Mouse (Mus musculus) lung, adult 2 months (tissue): Measurements from ENCODE around the gene Vstm4.

ENCODE experiments used
- CTCF ChIP-seq: fragments of 200-500 bp; IDR thresholded peaks from 2 replicates; pipeline ENCODE4 v1.5.1; 2011; ENCODE audit warnings: mild to moderate bottlenecking, low read length, control low read depth; ENCODE audit not compliant: insufficient read depth
- POLR2A ChIP-seq: fragments of 200-500 bp; IDR thresholded peaks from 2 replicates; pipeline ENCODE4 v1.6.1; 2011; ENCODE audit warnings: low read depth, mild to moderate bottlenecking, control low read depth, low read length, borderline replicate concordance; ENCODE audit errors: extremely low read depth

GRCm38 (mm10) chr14:32835181-32835580, 21.4 kb upstream of the Vstm4 start:
- no peak for TF ChIP-seq POLR2A
- TF ChIP-seq CTCF: no peak
